Mouse (Mus musculus) 3T3-L1 (cell line): ENCODE measurements around the gene Wfdc8.
A peak's percentile ranks its signal among the peaks of the same experiment; 100 is the strongest.
"Not testable (repeated sequence)": the region's sequence is repeated elsewhere in the genome, so short reads cannot be mapped to it uniquely, and the experiment has no call there.

Experiments
- DNase-seq: peaks from one replicate; pipeline ENCODE4 v3.0.0-alpha.2; 2015; ENCODE audit warnings: low read depth, low spot score

Wfdc8 gene

DNA sequence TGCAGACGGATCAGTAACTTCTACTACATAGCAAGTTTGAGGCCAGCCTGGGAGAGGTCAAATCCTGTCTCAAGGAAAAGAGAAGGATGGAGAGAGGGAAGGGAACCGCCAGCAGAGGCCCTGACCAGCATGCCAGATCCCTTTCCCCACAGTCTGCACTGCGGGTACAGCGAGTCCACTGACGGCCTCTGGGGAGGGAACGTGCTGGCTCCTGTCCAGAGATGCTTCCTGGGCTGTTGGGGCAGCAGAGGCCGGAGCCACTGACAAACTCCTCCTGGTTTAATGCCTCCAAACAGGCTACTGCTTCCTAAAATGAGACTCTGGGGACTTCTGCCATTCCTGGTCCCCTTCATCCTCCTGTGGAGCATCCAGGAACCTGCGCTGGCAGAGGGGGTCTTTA lies at the start of gene Wfdc8, which contains the start of gene Wfdc6b:
Gene Wfdc8 (minus strand): TSS at position 156 of the 400 bp plus-strand sequence.
Gene Wfdc6b (plus strand): TSS at position 52 of the 400 bp plus-strand sequence.
- DNase-seq: not testable (repeated sequence)

DNA sequence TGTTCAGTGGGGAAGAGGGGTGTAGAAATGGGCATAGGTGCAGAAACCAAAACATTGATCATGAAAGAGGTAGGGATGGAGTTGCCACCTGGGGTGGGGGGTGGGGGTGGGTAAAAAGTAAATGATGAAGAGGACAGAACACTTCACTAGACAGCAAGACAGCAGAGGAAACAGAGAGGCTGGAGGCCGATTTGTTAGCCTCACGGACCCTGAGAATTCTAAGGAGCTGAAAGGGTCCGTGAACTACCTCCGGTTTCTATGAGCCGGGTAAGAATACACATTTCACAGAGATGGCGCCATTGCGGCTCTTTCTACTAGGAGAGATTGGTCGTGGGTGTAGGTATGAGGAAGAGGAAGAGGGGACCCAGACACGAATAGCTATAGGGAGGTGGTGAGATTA lies 43.1 kb upstream of the Wfdc8 start, which contains the start of gene Wfdc9:
Gene Wfdc9 (minus strand): TSS at position 101 of the 400 bp plus-strand sequence.
- DNase-seq: no peak

DNA sequence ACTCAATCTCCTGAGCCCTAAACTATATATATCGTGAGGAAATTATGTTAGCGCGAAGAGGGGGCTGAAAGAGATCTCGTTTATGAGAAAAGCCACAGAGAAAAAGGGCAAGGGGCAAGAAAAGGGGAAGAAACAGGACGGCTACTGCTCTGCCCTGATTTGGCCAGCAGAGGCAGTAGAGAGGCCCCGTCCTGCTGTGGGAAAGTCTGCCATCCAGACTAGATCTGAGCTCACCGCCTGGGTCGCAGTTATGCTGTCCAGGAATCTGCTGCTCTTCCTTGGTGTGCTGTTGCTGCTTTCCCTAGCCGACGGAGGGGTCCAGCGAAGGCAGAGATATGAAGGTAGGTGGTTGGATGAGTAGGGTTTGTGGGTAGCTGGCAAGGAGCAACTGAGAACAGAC lies 42.4 kb upstream of the Wfdc8 start, which contains the start of gene Wfdc10:
Gene Wfdc10 (plus strand): TSS at position 189 of the 400 bp plus-strand sequence.
- peak; percentile 44 for DNase-seq

DNA sequence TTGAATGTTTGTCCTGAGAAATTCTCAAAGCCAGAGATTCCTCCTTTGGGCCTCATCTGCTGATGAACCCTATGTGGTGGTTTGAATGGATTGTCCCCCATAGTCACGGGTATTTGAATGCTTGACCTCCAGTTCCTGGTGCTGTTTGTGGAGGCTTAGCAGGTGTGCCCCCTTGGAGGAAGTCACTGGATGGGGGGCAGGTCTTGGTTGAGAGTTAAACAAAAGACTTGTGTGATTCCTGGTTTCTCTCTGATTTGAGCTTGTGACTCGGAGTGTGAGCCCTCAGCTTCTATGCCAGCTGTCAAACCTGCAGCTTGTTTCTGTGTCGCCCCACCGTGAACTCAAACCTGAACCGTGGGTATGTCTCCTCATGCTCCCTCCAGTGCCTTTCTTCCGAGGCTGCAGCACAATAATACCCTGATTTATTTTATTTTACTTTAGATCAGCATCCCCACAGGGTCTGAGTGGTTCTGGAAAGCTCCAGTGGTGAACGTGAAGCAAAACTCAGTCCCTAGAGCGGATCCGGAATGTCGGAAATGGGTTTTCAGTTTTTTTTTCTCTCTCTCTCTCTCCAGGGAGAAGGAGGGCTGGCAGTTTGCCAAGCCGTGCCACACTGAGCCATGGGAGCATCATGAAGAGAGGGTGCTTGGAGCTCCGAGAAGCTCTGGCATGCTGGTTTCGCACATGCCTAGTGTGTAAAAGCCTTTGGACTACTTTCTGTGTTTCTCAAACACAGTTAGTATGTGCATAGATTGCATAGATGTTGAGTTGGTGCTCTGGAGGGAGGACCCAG lies 28.7 kb upstream of the Wfdc8 start:
- DNase-seq: no peak

DNA sequence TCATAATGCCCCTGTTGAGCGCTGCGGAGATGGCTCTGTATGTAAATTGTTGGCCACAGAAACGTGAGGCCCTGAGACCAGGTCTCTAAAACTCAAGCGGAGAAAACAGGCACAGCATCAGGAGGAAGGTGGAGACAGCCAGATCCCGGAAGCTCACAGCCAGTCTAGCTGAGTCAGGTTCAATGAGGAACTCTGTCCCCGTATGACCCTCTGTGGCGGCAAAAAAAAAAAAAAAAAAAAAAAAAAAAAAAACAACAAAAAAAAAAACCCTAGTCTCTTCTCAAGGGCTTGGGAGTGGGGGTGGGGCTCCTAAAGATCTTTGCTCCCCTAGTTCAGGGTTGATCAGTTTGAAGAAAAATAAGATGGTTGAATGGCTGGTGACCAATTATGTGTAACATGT lies 27.7 kb upstream of the Wfdc8 start:
- DNase-seq: no peak

DNA sequence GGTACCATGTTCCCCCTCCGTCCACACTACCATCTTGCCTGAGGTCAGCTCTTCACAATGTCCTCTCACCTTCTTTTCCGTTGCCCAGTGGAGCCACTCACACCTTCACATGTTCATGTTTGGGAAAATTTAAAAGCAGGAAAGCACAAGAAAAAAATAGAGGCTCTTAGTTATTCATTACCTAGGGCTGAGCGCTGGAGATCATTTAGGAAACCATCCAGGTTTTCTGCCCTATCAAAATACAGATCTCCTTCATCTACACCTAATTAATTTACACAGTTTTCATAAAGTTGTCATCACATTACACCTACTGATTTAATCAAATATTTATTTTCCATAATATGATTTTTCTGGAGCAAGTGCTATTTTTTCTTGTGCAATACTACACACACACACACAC lies 25.3 kb upstream of the Wfdc8 start, which contains the start of gene Wfdc16:
Gene Wfdc16 (minus strand): TSS at position 101 of the 400 bp plus-strand sequence.
- DNase-seq: no peak

DNA sequence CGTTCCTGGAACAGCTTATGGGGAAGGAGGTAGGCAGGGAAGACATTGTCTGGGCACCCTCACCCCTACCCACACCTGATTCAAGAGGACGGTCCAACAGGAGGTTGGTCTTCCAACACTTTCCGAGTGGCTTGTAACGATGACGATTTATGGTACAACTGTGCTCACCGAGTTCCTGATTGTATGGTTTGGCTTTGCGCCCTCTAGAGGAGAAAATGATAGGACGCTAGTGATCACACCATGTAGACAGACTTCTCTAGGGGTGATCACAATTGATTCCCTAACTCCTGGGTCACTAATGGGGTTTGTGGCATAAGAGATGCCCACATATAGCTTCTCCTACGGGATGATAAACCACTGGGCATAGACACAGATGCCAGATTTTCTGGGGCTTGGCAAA lies 21.8 kb upstream of the Wfdc8 start:
- peak; percentile 16 for DNase-seq

DNA sequence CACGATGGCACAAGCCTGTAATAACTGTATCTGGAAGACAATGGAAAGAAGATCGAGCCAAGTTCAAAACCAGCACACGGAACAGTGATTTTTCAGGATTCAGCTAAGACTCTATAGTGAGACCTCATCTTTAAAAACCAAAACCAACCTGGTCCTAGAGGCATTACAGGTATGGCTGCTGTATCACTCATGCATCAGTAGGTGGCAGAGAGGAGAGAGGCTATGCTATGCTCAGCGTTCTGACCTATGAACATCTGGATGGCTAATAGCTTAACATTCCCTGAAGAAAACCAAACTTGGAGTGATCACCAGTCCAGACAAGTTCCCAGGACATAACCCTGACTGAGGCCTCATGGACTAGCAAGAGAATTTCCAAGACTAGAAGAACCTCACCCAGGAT lies 8.3 kb upstream of the Wfdc8 start:
- DNase-seq: no peak

DNA sequence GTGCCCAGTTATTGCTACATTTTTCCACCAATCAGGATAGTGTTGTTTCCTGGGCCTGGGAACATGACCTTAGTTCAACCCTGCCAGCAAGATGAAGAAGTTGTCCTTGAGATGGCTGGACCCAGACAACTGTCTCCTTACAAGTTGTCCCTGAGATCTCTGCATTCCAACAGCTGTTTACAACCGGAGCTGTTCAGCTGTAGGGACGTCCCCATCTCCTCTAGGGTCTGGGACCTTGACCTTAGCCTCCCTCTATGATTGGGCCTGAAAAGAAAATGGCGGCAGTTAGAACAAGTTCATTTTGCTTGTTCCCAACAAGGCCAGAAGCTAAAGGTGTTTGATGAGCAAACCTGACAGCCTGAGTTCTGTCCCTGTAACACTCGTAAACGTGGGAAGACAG lies 5.6 kb upstream of the Wfdc8 start:
- DNase-seq: no peak

DNA sequence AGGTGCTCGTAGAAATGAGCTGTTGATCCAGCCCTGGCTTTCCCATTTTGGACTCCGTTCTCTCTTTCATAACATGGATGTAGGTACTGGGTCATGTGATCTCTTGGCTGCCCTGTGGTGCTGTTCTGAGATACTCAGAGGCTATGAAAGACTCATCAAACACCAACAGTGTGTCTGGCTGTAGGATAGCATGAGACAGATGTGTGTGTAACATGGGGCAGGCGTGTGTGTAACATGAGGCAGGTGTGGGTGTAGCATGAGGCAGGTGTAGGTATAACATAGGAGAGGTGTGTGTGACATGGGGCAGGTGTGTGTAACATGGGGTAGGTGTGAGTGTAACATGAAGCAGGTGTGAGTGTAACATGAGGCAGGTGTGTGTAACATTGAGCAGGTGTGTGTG lies 2.0 kb upstream of the Wfdc8 start:
- no peak for DNase-seq

DNA sequence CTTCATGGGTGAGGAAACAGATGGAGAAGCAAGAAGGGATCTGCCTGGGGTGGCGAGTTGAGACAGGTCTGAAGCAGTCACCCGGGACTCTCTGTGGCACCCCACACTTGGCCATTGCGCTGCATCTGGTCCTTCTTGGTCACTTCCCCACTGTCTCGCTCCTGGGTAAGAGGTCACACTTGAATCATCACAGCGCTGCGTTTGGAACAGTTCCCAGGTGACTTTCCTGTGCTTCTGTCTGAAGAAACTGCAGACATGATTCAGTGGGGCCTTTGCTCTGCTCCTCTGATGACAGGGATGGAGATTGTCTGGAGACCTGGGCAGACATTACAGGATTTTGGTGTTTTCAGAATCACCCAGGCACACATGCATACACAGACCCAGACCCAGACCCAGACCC lies 4.6 kb downstream of the Wfdc8 start:
- peak; percentile 72 for DNase-seq

DNA sequence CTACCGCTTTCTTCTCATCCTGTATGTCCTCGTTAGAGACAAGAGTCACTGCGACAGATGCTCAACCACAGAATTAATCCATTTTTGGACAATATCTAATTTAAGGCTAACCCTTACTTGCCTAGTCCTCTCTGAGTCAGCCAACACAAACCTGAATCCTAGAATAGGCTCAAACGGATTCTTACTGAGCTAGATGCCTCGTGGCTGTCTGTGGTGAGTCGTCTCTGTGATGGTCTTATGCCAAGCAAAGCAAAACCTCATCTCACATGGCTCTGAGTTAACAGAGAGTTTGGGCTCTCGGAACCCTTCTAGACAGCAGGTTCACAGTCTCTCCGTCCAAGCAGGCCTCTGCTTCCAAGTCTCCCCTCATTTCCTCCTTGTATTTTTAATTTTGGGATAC lies 9.0 kb downstream of the Wfdc8 start:
- peak; percentile 83 for DNase-seq

DNA sequence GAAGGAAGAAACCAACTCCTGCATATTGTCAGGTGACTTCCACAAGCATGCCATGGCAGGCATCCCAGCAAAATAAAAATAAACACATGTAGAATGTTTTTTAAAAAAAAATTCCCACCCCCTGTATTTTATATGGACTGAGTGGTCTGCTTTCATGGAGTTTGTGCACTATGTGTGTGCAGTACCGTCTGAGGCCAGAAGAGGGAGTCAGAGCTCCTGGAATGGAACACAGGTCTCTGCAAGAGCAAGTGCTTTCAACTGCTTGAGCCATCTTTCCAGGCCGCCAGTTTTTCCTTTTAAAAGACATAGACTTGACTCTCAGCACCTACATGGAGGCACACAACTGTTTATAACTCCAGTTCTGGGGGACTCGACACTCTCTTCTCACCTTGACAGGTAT lies 9.9 kb downstream of the Wfdc8 start:
- DNase-seq: no peak

DNA sequence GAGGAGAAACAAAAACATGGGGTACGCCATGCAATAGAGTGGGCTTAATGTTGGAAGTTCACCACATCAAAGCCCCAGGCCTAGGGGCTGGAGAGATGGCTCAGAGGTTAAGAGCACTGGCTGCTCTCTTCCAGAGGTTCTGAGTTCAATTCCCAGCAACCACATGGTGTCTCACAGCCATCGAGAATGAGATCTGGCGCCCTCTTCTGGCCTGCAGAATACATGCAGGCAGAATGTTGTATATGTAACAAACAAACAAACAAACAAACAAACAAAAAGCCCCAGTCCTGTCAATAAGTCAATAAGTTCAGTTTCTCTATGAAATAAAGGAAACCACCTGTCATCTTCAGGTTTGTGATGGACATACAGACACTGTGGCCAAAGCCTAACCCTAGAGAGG lies 13.2 kb downstream of the Wfdc8 start:
- no peak for DNase-seq

DNA sequence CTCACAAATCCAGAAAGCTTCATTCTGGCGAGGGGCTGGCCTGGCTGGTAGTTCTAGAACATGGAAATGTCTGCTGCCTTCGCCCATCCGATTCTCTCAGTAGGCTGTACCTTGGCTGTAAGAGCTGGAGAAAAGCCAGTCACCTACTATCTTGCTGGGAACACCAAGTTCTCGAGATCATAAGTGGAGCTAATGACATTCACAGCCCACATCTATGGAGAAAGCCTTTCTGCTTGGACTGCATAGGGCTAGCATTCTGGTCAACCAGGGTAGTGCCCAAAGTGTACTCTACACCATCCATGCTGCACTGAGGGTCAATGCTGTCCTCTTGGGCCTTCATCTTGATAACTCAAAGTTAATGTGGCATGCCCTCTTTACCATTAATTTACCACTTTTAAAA lies 19.9 kb downstream of the Wfdc8 start, which contains the start of gene Eppin:
Gene Eppin (minus strand): TSS at position 101 of the 400 bp plus-strand sequence.
- no peak for DNase-seq

DNA sequence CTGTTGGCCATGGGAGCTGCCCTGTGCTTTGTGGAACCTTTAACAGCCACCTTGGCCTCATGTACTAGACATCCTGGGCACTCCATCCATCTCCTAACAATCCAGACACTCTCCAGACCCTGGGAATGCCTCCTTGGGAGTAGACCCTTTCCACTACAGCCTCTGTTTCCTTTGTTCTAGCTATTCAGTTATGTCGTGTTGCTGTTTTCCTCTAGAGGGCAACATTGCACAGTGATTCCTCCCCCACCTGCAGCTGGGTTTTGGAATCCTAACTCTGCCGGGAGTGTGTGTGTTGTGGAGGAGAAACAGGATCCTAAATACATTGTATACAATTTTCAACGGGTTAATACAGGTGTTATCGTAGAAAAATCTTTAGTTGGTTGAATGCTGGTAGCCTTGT lies 21.4 kb downstream of the Wfdc8 start:
- DNase-seq: peak; percentile 80

DNA sequence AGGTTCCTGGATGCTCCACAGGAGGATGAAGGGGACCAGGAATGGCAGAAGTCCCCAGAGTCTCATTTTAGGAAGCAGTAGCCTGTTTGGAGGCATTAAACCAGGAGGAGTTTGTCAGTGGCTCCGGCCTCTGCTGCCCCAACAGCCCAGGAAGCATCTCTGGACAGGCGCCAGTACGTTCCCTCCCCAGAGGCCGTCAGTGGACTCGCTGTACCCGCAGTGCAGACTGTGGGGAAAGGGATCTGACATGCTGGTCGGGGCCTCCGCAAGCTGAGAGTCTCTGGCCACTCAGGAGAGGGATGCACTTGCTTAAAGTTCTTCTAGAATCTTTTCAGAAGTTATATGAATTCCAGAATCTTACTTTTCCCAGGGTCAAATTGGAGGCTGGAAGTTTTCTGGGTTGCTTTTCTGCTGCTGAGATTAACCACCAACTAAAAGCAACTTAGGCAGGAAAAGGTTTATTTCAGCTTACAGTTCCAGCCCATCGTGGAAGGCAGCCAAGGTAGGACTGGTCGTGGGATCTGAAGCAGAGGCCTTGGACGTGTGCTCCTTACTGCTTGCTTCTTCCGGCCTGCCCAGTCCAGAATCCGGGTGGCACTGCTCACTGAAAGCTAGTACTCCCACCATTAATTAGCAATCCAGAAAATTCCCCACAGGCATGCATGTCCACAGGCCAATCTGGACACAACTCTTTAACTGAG lies 28.3 kb downstream of the Wfdc8 start, which contains the start of gene Wfdc6a:
Gene Wfdc6a (minus strand): TSS at position 423 of the 701 bp plus-strand sequence.
- DNase-seq: not testable (repeated sequence)

DNA sequence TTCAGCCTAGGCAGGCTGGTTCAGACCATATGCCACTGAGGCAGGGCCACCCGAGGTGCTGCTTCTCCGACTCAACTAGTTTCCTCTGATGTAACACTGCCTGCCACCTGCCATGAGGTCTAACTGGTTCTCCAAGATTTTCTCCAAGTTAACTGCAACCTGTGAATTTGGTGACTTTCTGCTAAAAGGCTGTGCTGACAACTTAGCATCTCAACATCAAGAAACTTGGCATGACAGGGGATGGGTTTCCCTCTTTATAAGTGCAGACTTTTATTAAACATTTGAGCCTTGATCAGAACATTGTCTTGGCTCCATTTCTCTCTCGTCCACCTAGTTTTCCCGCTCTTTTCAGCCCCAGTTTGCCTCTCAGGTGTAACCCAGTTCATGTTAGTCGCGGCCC lies 40.1 kb downstream of the Wfdc8 start, which contains the start of gene Spint3:
Gene Spint3 (minus strand): TSS at position 101 of the 400 bp plus-strand sequence.
- not testable (repeated sequence) for DNase-seq

DNA sequence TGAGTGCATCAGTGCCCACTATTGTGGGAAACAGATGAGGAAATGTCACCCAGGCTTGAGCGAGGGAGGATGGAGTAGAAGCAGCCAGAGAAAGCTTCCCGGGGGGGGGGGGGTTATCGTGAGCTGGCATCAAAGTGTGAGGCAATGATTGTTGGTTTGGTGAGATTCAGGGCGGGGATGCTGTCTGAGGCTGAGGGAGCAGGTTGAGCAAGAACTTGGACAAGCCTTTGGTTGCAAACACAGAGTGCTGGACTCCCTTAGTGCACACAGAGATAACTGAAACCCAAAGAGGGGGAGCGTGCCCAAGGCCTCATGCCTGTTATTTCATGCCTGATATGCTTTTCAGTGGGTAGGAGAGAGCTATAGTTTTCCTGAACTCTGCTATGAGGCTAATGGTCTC lies 46.0 kb downstream of the Wfdc8 start:
- DNase-seq: no peak

DNA sequence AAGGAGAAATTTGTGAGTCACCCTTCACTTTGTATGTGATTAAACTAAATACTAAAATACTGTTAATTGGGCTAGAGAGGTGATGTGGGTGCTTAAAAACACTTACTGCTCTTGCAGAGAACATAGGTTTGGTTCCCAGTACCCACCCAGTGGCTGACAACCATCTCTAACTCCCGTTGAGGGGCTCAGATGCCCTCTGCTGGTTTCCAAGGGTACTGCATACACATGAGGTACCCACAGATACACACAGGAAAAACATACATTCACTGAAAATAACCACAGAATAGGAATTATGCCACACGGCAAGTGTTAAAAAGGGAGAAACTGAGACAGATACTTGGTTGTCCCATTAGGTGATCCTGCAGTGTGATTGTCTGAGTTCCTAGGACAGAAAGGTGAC lies 46.4 kb downstream of the Wfdc8 start:
- DNase-seq: peak; percentile 19

DNA sequence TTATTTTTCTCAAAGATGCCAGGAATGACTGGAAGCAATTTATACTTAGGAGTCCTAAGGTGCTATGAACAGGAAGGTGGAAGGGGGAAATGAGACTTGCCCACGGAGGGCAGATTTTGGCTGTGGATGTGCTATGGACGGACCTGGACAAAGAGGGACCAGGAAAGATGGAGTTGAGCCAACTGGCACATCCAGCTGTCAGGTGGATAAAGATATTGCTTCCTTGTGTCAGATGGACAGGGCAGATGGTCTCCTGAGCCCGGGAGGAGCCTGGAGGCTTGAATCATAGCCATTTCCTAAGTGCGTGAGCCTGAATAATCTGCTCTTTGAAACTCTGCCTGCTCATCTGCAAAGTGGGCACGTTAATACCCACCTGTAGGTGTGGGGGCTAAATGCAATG lies 49.1 kb downstream of the Wfdc8 start:
- DNase-seq: no peak

DNA sequence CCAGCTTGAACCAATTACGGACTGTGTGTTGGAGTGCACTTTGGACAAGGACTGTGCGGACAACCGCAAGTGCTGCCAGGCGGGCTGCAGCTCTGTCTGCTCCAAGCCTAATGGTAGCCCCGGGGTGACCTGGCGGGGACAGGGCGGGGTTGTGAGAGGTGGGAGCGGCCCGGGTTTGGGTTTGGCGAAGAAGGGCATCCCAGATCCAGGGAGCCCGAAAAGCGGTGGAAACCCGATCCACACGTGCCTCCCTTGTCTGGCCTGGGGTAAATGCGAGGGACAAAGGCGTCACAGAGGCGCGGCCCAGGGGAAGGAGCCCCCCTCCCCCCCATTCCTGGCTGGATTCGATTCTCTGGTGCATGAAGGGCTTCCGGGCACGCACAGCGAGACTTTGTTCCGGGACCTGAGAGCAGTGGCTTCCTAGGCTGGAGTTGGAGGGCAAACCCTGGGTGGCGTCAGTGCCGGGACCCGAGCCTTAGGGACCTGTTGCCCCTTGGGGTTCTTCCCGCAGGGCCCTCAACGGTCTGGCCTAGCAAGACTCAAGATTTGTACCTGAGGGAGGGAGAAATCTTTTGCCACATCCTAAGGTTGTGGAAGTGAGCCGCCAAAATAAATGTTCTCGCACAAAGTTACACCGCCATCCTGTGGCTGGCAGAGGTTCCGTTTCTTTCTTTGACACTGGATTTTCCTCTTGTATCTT lies 49.9 kb downstream of the Wfdc8 start:
- peak; percentile 64 for DNase-seq
